Mouse (Mus musculus) G1E-ER4 (cell line): Measurements from ENCODE around the gene Gm21312. TPM values are rescaled to one million over a fixed set of nuclear protein-coding genes. Genes with fewer than 3 reads are reported as not detected.
"Not testable (repeated sequence)": the region's sequence is repeated elsewhere in the genome, so short reads cannot be mapped to it uniquely, and the experiment has no call there.

Experiments used
- GATA1 ChIP-seq: IDR thresholded peaks from one replicate; pipeline ENCODE4 v1.8.0; 2012; ENCODE audit warnings: low read length, inconsistent platforms
- polyA plus RNA-seq: library from polyadenylated mRNA; stranded (reverse); fragments of >175 nt; gene quantifications from 2 replicates; pipeline ENCODE4 v1.2.3, GENCODE M21; 2012

Gm21312 gene
- not detected in 2 replicates for polyA plus RNA-seq

- TF ChIP-seq GATA1, result not testable (repeated sequence)
Observed at GRCm38 (mm10) chr10:104176724-104177123, at the start of gene Gm21312. Gene Gm21312 (plus strand): TSS chr10:104177024.

- not testable (repeated sequence) for TF ChIP-seq GATA1
Observed at GRCm38 (mm10) chr10:104142687-104143086, 34.1 kb upstream of the Gm21312 start, which contains the start of gene Gm21293. Gene Gm21293 (plus strand): TSS chr10:104142987.

DNA sequence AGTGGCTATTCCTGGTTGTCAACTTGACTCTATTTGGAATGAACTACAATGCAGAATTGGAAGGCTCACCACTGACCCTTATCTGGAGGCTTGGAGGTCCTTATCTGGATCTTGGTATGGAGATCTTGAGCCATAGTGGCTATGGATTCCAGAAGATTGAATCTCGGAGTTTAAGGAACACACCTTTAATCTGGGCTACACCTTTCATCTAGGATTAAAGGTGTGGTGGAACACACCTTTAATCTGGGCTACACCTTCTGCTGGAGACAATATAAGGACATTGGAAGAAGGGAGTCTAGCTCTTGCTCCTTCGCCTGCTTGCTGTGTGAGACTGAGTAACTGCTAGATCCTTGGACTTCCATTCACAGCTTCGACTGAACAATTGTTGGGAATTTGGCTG lies 25.6 kb upstream of the Gm21312 start, which contains the start of gene Gm6763:
Gene Gm6763, plus strand, starts transcription at position 301 of the 400 bp plus-strand sequence.
- not testable (repeated sequence) for TF ChIP-seq GATA1

GRCm38 (mm10) chr10:104159706-104160105 lies 17.1 kb upstream of the Gm21312 start, which contains the start of gene Gm8764:
Gene Gm8764 (plus strand): TSS chr10:104160006.
- not testable (repeated sequence) for TF ChIP-seq GATA1

GRCm38 (mm10) chr10:104168215-104168614 lies 8.6 kb upstream of the Gm21312 start, which contains the start of gene Gm21304:
Gene Gm21304 (plus strand): TSS chr10:104168515.
- TF ChIP-seq GATA1, result not testable (repeated sequence)

DNA sequence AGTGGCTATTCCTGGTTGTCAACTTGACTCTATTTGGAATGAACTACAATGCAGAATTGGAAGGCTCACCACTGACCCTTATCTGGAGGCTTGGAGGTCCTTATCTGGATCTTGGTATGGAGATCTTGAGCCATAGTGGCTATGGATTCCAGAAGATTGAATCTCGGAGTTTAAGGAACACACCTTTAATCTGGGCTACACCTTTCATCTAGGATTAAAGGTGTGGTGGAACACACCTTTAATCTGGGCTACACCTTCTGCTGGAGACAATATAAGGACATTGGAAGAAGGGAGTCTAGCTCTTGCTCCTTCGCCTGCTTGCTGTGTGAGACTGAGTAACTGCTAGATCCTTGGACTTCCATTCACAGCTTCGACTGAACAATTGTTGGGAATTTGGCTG lies 8.4 kb downstream of the Gm21312 start, which contains the start of gene Gm20765:
Gene Gm20765, plus strand, starts transcription at position 301 of the 400 bp plus-strand sequence.
- not testable (repeated sequence) for TF ChIP-seq GATA1

GRCm38 (mm10) chr10:104193742-104194141 lies 16.9 kb downstream of the Gm21312 start, which contains the start of gene Gm4340:
Gene Gm4340 (plus strand): TSS chr10:104194042.
- not testable (repeated sequence) for TF ChIP-seq GATA1

DNA sequence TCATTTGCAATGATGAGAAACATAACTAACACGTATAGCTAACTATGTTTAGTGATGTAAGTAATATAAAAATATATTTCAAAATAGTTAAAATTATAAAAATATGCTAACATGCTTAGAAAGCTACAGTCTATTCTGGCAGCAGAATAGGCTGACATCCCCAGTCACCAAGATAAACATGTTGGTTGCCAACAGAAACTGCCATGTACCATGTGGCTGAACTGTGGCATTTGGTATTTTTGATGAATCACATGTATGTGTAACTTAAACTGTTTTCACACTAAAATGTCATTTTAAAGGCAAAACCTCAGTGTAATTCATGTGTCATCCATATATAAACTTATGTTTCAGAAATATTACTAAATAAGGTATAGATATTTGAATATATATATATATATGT lies 32.8 kb downstream of the Gm21312 start:
- no peak for TF ChIP-seq GATA1

DNA sequence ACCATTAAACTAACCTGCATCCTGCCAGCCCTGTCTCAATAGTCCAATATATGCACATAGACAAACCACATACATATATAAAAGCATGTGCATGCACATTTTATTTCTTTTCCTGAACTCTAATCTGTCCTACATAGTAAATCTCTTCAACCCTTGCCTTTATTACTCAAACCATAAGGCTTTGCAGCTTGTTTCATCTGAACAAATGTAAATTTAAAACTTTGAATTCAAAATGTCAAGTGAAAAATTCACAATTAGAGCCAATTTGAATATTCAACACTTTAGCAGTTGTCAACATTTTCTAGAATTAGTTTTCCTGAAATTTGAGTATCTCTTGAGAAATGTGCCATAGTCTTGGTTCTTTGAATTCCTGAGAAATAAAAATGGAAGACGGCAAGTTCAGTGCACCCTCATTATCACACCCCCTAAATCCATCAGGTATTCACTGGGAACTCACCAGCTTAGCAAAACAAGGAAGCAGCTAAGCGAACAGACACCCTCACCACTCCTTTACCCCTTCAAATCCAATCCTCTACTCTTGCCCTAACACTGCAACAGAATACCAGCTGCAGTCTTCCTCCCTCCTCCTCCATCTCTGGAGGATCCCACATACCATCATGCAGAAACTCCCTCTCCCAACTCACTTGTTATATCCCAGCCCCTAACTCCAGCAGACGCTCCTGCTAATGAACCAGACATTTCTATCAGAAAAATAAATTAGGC lies 33.6 kb downstream of the Gm21312 start:
- no peak for TF ChIP-seq GATA1

GRCm38 (mm10) chr10:104214527-104214926 lies 37.7 kb downstream of the Gm21312 start:
- TF ChIP-seq GATA1, result no peak

GRCm38 (mm10) chr10:104220303-104221021 lies 43.6 kb downstream of the Gm21312 start:
- TF ChIP-seq GATA1, result no peak

Other genes with a start within 250 kb of the Gm21312 start
- gene Gm21293, start 34.0 kb upstream of the Gm21312 start, polyA plus RNA-seq, result not detected in 2 replicates
- gene Gm6763, start 25.5 kb upstream of the Gm21312 start, polyA plus RNA-seq, result not detected in 2 replicates
- not detected in 2 replicates for gene Gm8764, start 17.0 kb upstream of the Gm21312 start, polyA plus RNA-seq
- gene Gm21304, start 8.5 kb upstream of the Gm21312 start, polyA plus RNA-seq, result not detected in 2 replicates
- not detected in 2 replicates for gene Gm20765, start 8.5 kb downstream of the Gm21312 start, polyA plus RNA-seq
- not detected in 2 replicates for gene Gm4340, start 17.0 kb downstream of the Gm21312 start, polyA plus RNA-seq